Mouse (Mus musculus) layer of hippocampus, adult 2 months (tissue): ENCODE data around the gene Smim24. TPM values are rescaled to one million over a fixed set of nuclear protein-coding genes. Genes with fewer than 3 reads are reported as not detected.

Source experiments
- DNase-seq, 2 experiments: peaks; one replicate each; pipeline ENCODE4 v3.0.0; 2022; ENCODE audit warnings: low spot score in 2 of 2
- H3K27ac ChIP-seq: fragments of 200-600 bp; 2 replicates; pipeline ENCODE4 v1.8.1; 2022
- H3K4me3 ChIP-seq: fragments of 200-600 bp; 2 replicates; pipeline ENCODE4 v1.8.1; 2022; ENCODE audit warnings: mild to moderate bottlenecking
- CTCF ChIP-seq: fragments of 200-600 bp; conservative IDR thresholded peaks from 2 replicates; pipeline ENCODE4 v1.8.1; 2022; ENCODE audit warnings: antibody characterized with exemption, mild to moderate bottlenecking, moderate library complexity
- total RNA-seq, 2 experiments: library from RNA; stranded (reverse); gene quantifications; 2 replicates each; pipeline ENCODE4 v1.2.3; 2021

Gene Smim24
- total RNA-seq, 2 experiments from 2014 or later = 1.9 to 2.1 TPM

DNA sequence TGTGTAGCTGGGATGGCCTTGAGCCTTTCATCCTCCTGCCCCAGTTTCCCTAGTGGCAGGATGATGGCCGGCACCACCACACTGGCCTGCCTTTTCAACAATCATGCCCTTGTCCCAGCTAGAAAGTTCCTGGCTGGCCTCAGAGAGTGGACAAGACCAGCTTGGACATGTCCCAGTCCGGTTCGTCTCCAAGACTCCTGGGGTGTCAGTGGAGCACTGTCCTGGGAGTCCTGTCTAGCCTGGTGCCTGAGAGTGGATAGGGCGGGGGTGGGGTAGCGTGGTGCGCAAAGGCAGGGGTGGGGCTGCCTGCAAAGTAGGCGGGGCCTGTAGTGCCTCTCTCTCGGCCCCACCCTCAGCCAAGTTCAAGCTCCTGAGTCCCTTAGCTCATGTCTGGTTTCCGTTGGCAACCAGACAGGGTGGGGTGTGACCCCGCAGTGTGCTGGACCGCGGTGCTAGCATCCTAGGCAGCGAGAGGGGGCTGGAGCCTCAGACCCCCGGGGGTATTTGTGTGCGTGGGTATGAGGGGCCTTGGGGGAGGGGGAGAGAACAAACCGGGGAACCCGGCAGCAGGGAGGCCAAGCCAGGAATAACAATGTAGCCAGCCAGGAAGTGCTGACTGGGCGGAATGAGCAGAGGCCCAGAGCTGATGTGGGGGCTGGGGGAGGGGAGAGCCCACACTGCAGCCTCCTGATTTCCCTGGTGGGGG is 8.8 kb downstream of the Smim24 start:
- TF ChIP-seq CTCF = peak; percentile 49
- DNase-seq = peak in 1 of 2 experiments; percentile 60

DNA sequence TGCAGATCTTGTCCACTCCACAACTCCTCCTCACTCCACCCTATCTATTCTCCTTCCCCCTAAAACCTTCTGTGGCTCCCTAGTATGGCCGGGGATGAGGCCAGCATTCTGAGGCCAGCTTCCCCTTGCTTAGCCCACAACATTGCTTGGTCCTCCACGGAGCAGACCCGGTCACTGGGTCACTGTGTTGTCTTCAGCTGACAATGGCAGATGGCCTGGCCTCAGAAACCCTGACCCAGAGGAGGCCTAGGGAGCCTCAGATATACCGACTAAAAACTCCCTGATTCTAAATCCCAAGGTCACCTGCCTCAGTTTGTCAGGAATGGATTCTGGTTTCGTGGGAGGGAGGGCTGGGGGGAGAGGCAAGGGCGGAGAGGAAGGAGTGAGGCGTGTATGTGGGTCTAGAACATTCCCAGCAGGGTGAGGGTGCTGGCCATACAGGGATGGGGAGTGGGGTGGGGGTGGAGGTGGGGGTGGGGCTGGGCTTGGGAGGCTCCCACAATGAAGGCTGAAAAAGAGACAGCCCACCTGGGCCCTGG is 9.4 kb downstream of the Smim24 start:
- DNase-seq = no peak
- Histone ChIP-seq H3K4me3 (no peak overlapping the region), H3K27ac (peak overlapping the region; percentile 86)
- TF ChIP-seq CTCF = no peak

More for the DNA sequence above, 8.8 kb downstream of the Smim24 start:
- Histone ChIP-seq H3K4me3 (no peak overlapping the region), H3K27ac (peak overlapping the region; percentile 86)

DNA sequence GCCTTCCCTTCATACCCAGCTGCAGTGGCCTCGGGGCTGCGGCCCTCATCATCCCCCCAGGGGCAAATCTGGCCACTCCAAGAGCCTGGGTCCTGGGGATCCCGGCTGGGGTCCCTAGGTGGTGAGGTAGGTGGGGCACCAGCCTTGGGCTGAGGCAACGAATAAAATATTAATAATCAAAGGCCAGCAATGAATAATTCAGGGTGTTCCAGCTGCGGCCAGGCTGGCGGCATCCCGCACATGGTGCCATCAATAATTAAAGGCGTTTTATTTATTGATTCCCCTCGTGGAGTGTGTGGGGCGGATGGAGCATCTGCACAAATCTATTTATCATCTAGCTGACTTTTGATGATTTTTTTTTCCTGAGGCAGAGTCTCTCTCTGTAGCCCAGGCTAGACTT is 10.7 kb downstream of the Smim24 start:
- TF ChIP-seq CTCF = no peak
- no peak overlapping the region for H3K4me3 ChIP-seq
- DNase-seq = no peak
- peak overlapping the region; percentile 86 for H3K27ac ChIP-seq

DNA sequence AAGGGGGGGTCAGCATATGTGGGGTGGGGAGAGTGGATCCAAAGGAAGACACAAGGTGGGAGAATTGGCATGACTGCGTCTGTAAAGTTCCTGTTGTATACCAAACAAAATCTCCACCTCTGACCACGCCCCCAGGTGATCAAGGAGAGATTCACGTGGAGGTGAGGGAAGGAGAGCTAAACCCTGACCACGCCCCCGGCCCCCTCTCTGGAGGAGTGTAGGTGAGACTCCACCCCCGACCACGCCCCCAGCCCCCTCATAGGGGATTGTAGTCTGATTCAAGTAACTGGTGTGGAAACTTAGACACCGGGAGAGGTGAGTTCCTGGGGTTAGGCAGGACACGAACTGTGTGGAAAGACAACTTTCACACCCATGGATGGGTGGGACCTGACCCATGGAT is 11.2 kb downstream of the Smim24 start:
- 0 out of 2 replicates have a peak overlapping the region, but pooled peaks have one; percentile 86 for H3K27ac ChIP-seq
- TF ChIP-seq CTCF = no peak
- DNase-seq = no peak
- H3K4me3 ChIP-seq = no peak overlapping the region

DNA sequence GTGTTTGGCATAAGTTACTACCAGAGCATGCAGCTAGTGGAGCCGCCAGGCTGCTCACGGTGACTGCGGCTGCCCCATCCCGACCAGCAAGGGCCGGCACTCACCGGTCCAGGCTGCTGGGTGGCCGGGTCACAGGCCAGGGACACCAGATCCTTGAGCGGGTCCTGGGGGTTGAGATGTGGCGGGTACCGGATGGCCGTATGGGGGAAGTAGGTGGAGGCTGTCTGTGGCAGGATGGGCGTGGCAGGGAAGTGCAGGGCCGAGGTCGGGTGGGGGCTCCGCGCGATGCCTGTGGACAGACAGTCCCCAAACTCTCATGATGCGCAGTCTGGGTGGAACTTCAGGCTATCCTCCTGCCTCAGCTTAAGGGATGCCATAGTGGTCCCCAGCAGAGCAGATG is 11.9 kb downstream of the Smim24 start:
- DNase-seq = no peak
- no peak for TF ChIP-seq CTCF
- H3K27ac ChIP-seq = no peak overlapping the region
- no peak overlapping the region for H3K4me3 ChIP-seq

DNA sequence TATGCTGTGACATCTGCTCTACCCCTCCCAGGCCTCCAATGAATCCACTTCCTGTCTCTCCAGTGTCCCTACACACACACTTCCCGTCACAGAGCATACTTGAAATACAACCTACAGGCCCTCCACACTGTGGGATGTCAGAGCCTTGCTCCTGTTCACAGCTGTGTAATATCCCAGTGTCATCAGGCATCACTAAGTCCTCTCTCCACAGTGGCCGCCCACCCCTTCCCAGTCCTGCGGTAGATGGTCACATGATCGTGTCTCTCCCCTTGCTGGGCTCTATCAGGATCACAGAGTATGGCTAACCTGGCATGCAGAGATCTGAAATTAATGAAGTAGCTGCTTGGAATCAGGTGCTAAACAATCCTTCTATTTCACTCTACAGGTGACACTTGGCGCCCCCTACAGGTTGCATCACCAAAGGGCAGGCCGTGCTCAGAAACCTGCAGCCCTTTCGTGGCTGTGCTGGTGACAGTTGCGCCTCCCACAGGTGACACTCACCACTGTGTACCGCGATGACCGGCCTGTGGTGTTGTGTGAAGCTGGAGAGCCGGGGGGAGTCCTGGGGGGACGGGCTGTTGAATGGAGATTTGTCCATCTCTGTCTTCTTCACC is 12.8 kb downstream of the Smim24 start:
- Histone ChIP-seq H3K4me3 (no peak overlapping the region), H3K27ac (0 out of 2 replicates have a peak overlapping the region, but pooled peaks have one; percentile 96)
- TF ChIP-seq CTCF = peak; percentile 89
- DNase-seq = peak in 1 of 2 experiments; percentile 70

DNA sequence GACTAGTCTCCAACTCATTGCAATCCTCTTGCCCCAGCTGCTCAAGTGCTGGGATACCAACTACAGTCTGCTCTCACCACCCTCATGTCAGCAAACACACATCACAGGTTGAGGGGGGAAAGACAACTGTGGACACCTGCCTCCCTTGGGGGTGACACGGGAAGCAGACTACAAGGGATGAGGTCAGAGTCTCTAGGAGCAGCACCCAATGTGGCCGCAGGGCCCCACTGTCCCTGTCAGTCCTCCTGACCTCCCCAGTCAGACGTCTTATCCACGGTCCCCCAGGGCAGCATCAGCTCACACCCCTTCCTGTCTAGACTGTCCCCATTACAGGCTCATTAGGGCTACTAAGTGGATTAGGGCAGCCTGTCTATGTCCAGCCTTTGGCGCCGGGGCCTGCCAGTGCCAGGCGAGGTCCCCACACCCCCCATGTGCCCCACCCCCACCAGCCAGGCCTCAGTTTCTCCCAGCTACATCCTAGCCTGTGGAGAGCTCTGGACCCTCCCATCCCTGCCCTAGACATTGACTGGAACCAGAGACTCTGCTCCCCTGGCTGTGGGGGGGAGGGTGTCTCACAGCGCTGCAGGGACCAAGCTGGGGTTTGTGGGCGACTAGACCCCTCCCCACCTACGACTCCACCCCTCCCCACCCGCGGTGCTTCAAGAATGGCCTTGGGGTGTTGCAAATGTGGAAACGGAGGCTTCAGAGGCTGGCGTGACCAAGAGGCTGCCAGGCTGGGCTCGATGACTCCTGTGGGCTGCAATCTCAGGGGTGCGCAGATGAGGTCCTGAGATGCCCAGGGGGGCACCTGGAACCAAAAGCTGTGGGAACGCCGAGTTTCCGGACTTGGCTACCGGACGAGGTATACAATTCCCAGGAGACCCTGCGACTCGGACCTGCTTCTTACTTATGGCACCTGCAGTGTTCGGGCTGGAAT is 13.9 kb downstream of the Smim24 start:
- Histone ChIP-seq H3K27ac (peak overlapping the region; percentile 96), H3K4me3 (peak overlapping the region; percentile 23)
- no peak for TF ChIP-seq CTCF
- no peak for DNase-seq

DNA sequence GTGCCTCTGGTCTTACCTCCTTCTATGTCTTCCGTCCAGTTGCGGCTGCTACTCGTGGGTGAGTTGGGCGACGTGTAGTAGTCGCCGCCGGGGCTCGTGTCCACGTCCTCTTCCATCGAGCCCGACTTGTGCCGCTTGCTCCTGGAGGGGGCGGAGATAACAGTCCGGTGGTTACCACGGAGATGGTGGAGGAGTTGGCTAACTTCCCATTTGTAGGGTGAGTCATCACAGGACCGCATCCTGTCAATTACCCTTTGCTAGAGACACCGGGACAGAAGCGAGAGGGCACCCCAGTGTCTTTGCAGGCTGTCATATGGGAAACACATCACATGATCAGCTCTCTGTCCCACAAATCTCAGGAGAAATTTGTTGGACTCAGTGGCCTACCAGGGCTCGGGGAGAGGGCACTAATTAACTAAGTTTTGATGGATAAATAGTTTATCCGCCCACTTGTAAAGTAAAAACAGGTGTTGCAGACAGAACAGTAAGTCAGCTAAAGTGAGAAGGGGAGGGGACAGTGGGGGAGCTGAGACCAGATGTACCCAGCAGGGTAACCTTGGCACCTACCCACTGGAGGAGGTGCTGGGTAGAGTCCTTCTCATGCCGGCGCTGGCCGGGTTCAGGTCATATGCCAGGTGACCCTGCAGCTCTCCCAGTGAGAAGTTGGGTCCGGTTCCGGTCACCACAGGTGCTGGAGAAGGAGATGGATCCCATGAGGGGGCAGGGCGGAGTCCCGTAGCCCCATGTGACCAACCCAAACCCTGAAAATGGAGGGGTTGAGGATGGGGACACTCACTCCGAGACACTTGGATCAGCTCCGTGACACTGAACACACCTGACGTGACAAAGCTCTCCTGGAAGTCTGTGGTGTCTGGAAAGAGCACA is 14.9 kb downstream of the Smim24 start:
- H3K27ac ChIP-seq = peak overlapping the region; percentile 96
- no peak for DNase-seq
- no peak for TF ChIP-seq CTCF
- peak overlapping the region; percentile 23 for H3K4me3 ChIP-seq

DNA sequence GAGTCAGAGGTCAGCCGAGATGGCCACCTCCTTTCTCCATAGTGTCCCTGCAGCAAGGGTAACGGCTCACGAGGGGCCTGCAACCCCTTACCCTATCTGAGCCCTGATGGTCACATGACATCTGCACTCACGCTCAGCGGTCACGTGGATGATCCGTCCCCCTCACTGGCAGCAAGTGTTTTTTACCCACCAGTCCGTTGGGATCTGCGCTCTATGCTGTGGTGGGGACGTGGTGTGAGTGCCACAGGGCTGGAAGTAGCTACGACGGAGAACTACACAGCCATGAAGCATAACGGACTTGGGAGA is 15.5 kb downstream of the Smim24 start:
- Histone ChIP-seq H3K4me3 (no peak overlapping the region), H3K27ac (peak overlapping the region; percentile 96)
- TF ChIP-seq CTCF = no peak
- DNase-seq = no peak

DNA sequence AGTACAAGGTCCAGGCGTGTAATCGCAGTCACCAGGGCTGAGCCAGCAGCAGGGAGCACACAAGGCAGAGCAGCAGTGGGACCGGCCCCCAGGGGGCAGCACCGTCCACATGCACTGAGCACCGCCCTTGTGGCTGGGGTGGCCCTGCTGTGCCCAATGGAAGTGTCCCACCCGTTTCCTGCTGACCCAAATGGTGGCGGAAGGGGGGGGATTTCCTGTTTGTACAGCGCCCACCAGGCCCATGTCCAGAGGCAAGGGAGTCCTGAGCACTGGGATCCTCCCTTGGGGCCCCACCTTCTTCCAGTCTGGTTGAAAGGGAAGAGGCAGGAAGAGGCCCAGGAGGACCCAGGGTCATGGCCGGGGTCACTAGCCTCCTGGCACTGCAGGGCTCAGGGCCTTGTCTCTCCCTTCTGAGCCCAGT is 16.0 kb downstream of the Smim24 start:
- Histone ChIP-seq H3K4me3 (no peak overlapping the region), H3K27ac (peak overlapping the region; percentile 96)
- peak in 1 of 2 experiments; percentile 74 for DNase-seq
- peak; percentile 93 for TF ChIP-seq CTCF

DNA sequence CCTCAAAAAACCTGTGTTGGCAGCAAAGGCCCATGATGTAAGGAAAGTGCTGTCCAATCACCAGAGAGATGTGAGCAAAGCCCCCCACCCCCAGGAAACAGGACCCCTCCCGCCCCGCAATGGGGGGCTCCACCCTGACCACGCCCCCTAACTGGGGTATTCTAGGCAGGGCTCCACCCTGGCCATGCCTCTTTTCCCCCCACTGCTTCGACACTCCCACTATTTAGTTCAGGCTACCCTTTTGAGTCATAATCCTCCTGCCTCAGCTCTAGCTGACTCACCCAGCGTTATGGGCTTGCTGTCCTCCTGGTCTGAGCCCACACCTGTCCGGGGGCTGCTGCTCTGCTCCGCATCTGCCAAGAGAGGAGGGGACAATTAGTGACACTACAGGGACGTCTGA is 16.5 kb downstream of the Smim24 start:
- peak overlapping the region; percentile 96 for H3K27ac ChIP-seq
- no peak overlapping the region for H3K4me3 ChIP-seq
- DNase-seq = no peak
- no peak for TF ChIP-seq CTCF

DNA sequence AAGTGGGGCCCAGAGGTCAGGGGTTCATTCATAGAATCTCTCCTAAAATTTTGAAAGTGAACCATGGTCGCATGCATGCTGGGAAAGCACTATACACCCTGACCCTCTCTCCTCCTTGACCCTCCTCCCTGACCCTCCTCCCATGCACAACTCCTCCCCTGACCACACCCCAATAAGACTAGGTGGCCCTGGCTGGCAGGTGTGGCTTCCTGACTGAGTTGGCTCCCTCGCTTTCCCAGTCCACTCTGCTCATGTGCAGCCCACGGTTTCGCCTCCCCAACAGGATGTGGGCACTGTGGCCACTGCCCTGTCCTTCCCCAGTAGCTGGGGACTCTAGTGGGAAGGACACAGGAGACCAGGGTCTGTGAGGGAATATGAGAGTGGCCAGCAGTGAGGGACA is 17.5 kb downstream of the Smim24 start:
- no peak for TF ChIP-seq CTCF
- Histone ChIP-seq H3K27ac (peak overlapping the region; percentile 96), H3K4me3 (no peak overlapping the region)
- no peak for DNase-seq
